Mouse (Mus musculus) inflammation-experienced regulatory T-cells, adult 16 weeks (primary cell): ENCODE results near the gene Olfr412. TPM values are rescaled to one million over a fixed set of nuclear protein-coding genes. Genes with fewer than 3 reads are reported as not detected.

ENCODE experiments used
- polyA plus RNA-seq: library from polyadenylated mRNA; unstranded; fragments of 100-300 nt; shearing (Covaris generic); gene quantifications from one replicate; pipeline ENCODE4 v1.2.1, GENCODE M21; 2017

The Olfr412 gene
- not detected for polyA plus RNA-seq

GRCm38 (mm10) chr11:74361769-74362168 is at the start of gene Olfr412:
Gene Olfr412 (plus strand): TSS chr11:74362069.

GRCm38 (mm10) chr11:74337931-74338330 is 23.9 kb upstream of the Olfr412 start, which contains the start of gene Olfr410:
Gene Olfr410 (minus strand): TSS chr11:74338031.

GRCm38 (mm10) chr11:74352550-74352949 is 9.3 kb upstream of the Olfr412 start, which contains the start of gene Olfr411:
Gene Olfr411 (minus strand): TSS chr11:74352650.

Other genes with a start within 250 kb of the Olfr412 start
- not detected for gene Olfr401, start 248.4 kb upstream of the Olfr412 start, polyA plus RNA-seq
- not detected for gene Olfr402, start 208.5 kb upstream of the Olfr412 start, polyA plus RNA-seq
- not detected for gene Olfr403, start 175.8 kb upstream of the Olfr412 start, polyA plus RNA-seq
- not detected for gene Olfr43, start 150.7 kb upstream of the Olfr412 start, polyA plus RNA-seq
- not detected for gene Olfr406, start 102.3 kb upstream of the Olfr412 start, polyA plus RNA-seq
- not detected for gene Olfr59, start 78.3 kb upstream of the Olfr412 start, polyA plus RNA-seq
- not detected for gene Olfr410, start 24.0 kb upstream of the Olfr412 start, polyA plus RNA-seq
- gene Olfr411, start 9.4 kb upstream of the Olfr412 start, polyA plus RNA-seq: not detected
- gene Rap1gap2, start 248.8 kb downstream of the Olfr412 start, polyA plus RNA-seq: 3.4 TPM